Comparison of ENCODE assay signal across 24 mouse cellular contexts in genomic region chr15:64474236-64474635, GRCm38 (mm10).
A peak's percentile ranks its signal among the peaks of the same experiment; 100 is the strongest.
DNase-seq lines count a peak whose midpoint lies in the region; ATAC-seq and TF ChIP-seq lines count a peak whose summit lies in the region.
"Had no signal": no experiment of that assay in that cellular context is flagged by ENCODE, and none has a peak within 500 bp of the region (broad histone marks: within the 10 kb centered on the region; RNA-seq: fewer than 3 reads in every experiment).

No protein-coding gene starts in this region.

- H3K79me3 ChIP-seq in C2C12 (ENCODE audit: low read depth): no peaks in the 10 kb centered on the region

- peaks cover 23% of the 10 kb centered on the region for H3K4me1 ChIP-seq in embryonic fibroblast, embryonic 13.5 days (ENCODE audit: control insufficient read depth, insufficient read depth, low read length)
- no peaks in the 10 kb centered on the region for H3K4me1 ChIP-seq in midbrain, embryonic 13.5 days (replicated peaks)
- no peaks in the 10 kb centered on the region for H3K4me1 ChIP-seq in intestine, postnatal 0 days (replicated peaks; ENCODE audit: control insufficient read depth, insufficient read depth, low read length)
- H3K4me1 ChIP-seq: embryonic facial prominence, embryonic 12.5 days; embryonic facial prominence, embryonic 15.5 days; forebrain, embryonic 12.5 days; forebrain, embryonic 15.5 days; hindbrain, embryonic 12.5 days; hindbrain, embryonic 15.5 days had no signal

- no peaks in the 10 kb centered on the region for H3K27me3 ChIP-seq in C2C12 (ENCODE audit: control insufficient read depth, insufficient read depth, insufficient read length)
- 0 out of 2 replicates have a peak, but pooled peaks cover 3% of the 10 kb centered on the region for H3K27me3 ChIP-seq in midbrain, embryonic 13.5 days
- no peaks in the 10 kb centered on the region for H3K27me3 ChIP-seq in intestine, postnatal 0 days (replicated peaks; ENCODE audit: control insufficient read depth, insufficient read depth, low read length)
- H3K27me3 ChIP-seq: embryonic facial prominence, embryonic 12.5 days; embryonic facial prominence, embryonic 15.5 days; forebrain, embryonic 12.5 days; forebrain, embryonic 15.5 days; hindbrain, embryonic 12.5 days; hindbrain, embryonic 15.5 days had no signal

- no peaks in the 10 kb centered on the region for H3K36me3 ChIP-seq in C2C12 (ENCODE audit: control insufficient read depth, insufficient read depth)
- H3K36me3 ChIP-seq in midbrain, embryonic 13.5 days: no peaks in the 10 kb centered on the region
- no peaks in the 10 kb centered on the region for H3K36me3 ChIP-seq in intestine, postnatal 0 days (ENCODE audit: control insufficient read depth, insufficient read depth)
- H3K36me3 ChIP-seq: embryonic facial prominence, embryonic 12.5 days; embryonic facial prominence, embryonic 15.5 days; forebrain, embryonic 12.5 days; forebrain, embryonic 15.5 days; hindbrain, embryonic 12.5 days; hindbrain, embryonic 15.5 days had no signal

- H3ac ChIP-seq in C2C12 (ENCODE audit: control insufficient read depth, insufficient read length, low read depth): no peak overlapping the region

- H3K4me3 ChIP-seq in C2C12 (ENCODE audit: insufficient read depth, poor library complexity, severe bottlenecking): no peak overlapping the region
- no peak overlapping the region for H3K4me3 ChIP-seq in embryonic fibroblast, embryonic 13.5 days (ENCODE audit: insufficient read depth, low read length)
- no peak overlapping the region for H3K4me3 ChIP-seq in midbrain, embryonic 13.5 days (replicated peaks)
- no peak overlapping the region for H3K4me3 ChIP-seq in intestine, postnatal 0 days (ENCODE audit: low read depth, low read length)
- H3K4me3 ChIP-seq: embryonic facial prominence, embryonic 12.5 days; embryonic facial prominence, embryonic 15.5 days; erythroblast, embryonic 14.5 days; forebrain, embryonic 12.5 days; forebrain, embryonic 15.5 days; heart, adult 2 months; hindbrain, embryonic 12.5 days; hindbrain, embryonic 15.5 days had no signal

- intact Hi-C loops in heart, postnatal 10 days (cut with DNase I): no loop called here

- DNase-seq in heart, postnatal 10 days: peak; percentile 14 to 18
- no peak for DNase-seq in heart, adult 8-10 months (ENCODE audit: low spot score)
- DNase-seq in lung, postnatal 25 days (ENCODE audit: low spot score): no peak
- DNase-seq: adrenal gland, adult 2 months; adrenal gland, postnatal 14 days; cerebellum, adult 11 months; cerebellum, adult 2 months; cerebellum, adult 9-11 months; cerebellum, postnatal 25 days; gastrocnemius, postnatal 10 days; gastrocnemius, postnatal 36 days; heart, adult 2 months had no signal

- ATAC-seq in midbrain, embryonic 13.5 days: no peak
- ATAC-seq in intestine, postnatal 0 days: no peak
- ATAC-seq: forebrain, embryonic 15.5 days had no signal

- 80% methylated on average over 1 of the region's 1 CpGs for WGBS in midbrain, embryonic 13.5 days
- 97% methylated on average over 1 of the region's 1 CpGs for WGBS in intestine, postnatal 0 days

- H3K9ac ChIP-seq in midbrain, embryonic 13.5 days (replicated peaks): no peak overlapping the region
- H3K9ac ChIP-seq in intestine, postnatal 0 days (ENCODE audit: low read depth, low read length): no peak overlapping the region
- H3K9ac ChIP-seq: embryonic facial prominence, embryonic 12.5 days; embryonic facial prominence, embryonic 15.5 days; forebrain, embryonic 12.5 days; forebrain, embryonic 15.5 days; hindbrain, embryonic 12.5 days; hindbrain, embryonic 15.5 days had no signal

- TF ChIP-seq POLR2A in embryonic fibroblast, embryonic 13.5 days (IDR thresholded peaks at IDR 0.05; ENCODE audit: low read depth, low read length): no peak

- H3K4me2 ChIP-seq in midbrain, embryonic 13.5 days (replicated peaks): no peak overlapping the region
- no peak overlapping the region for H3K4me2 ChIP-seq in intestine, postnatal 0 days (replicated peaks; ENCODE audit: low read depth)
- H3K4me2 ChIP-seq: embryonic facial prominence, embryonic 12.5 days; embryonic facial prominence, embryonic 15.5 days; forebrain, embryonic 12.5 days; forebrain, embryonic 15.5 days; heart, embryonic 11.5 days; hindbrain, embryonic 12.5 days; hindbrain, embryonic 15.5 days had no signal

- H3K79me2 ChIP-seq in C2C12 (ENCODE audit: control insufficient read depth, insufficient read depth): no peaks in the 10 kb centered on the region

- TF ChIP-seq CTCF in C2C12 (IDR thresholded peaks at IDR 0.05; ENCODE audit: control insufficient read depth, insufficient read depth, insufficient read length): no peak
- TF ChIP-seq CTCF in embryonic fibroblast, embryonic 13.5 days (IDR thresholded peaks at IDR 0.05; ENCODE audit: borderline replicate concordance, insufficient read depth, low read length): no peak
- TF ChIP-seq CTCF in intestine, postnatal 0 days (IDR thresholded peaks at IDR 0.05; ENCODE audit: low read depth): no peak

- peak overlapping the region; percentile 96 for H3K27ac ChIP-seq in embryonic fibroblast, embryonic 13.5 days (ENCODE audit: insufficient read depth, low read length)
- H3K27ac ChIP-seq in midbrain, embryonic 13.5 days: no peak overlapping the region
- H3K27ac ChIP-seq in intestine, postnatal 0 days (ENCODE audit: low read depth, low read length): no peak overlapping the region
- H3K27ac ChIP-seq: embryonic facial prominence, embryonic 12.5 days; embryonic facial prominence, embryonic 15.5 days; forebrain, embryonic 12.5 days; forebrain, embryonic 15.5 days; heart, adult 2 months; hindbrain, embryonic 12.5 days; hindbrain, embryonic 15.5 days had no signal

- no peaks in the 10 kb centered on the region for H3K9me3 ChIP-seq in midbrain, embryonic 13.5 days
- no peaks in the 10 kb centered on the region for H3K9me3 ChIP-seq in intestine, postnatal 0 days (ENCODE audit: control insufficient read depth)
- H3K9me3 ChIP-seq: embryonic facial prominence, embryonic 12.5 days; embryonic facial prominence, embryonic 15.5 days; forebrain, embryonic 12.5 days; forebrain, embryonic 15.5 days; hindbrain, embryonic 12.5 days; hindbrain, embryonic 15.5 days had no signal

TF ChIP-seq in C2C12, 6 proteins besides CTCF, POLR2A, EP300 and RAD21:
- TF ChIP-seq CEBPB (IDR thresholded peaks at IDR 0.05; ENCODE audit: low read depth) (no peak), MYOD1 (IDR thresholded peaks at IDR 0.05; ENCODE audit: control insufficient read depth, insufficient read length, low read depth) (peak; percentile 76), FOSL1 (IDR thresholded peaks at IDR 0.05; ENCODE audit: insufficient read depth, low read length, poor library complexity, severe bottlenecking) (peak; percentile 82)
TF ChIP-seq in C2C12: peak in this region for 2.

Comparison
In these comparisons a context has a peak if more than half of its experiments do, and no peak if none do; other contexts are left out.
1. DNase-seq: peak in heart, postnatal 10 days (2 of 2); none in heart, adult 8-10 months (single experiment) and lung, postnatal 25 days (single experiment).